Mouse (Mus musculus): ENCODE results near the gene Uggt1.

Gene Uggt1

DNA sequence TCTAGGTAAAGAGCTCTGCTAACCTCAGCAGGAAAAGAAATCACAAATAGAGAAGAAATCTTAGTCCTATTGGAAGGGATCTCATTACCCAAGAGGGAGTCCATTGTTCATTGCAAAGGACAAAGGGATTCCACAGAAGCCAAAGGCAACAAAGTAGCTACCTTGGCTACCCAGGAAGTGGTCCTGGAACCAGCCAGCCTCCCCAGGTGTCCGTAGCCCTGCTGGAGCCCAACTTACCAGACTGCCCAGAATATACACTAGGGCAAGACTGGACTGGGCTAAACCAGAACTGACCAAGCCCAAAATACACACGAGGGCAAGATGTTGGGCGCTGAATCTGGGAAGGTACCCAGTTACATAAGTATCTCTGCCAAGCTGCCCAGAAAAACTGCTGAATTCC lies 129.7 kb downstream of the Uggt1 start:
- DNase-seq (ENCODE audit: low read depth): no peak

DNA sequence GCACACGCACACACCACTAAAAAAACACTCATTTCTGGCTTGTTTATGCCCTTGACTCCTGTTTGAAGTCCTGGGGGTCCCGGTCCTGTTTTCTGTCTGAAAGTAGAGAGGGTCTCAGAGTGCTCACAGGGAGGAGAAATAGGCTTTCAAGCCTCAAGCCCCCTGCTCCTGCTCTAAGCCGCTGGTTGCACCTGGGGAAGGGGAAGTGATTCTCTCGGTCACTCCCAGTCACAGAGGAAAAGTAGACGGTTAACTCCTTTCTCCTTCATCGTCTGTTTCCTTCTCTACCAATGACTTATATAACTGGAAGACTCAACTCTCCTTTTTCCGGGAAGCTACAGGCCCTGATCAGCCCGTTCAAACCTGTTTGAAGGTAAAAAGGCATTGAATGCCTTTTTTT lies 130.8 kb downstream of the Uggt1 start:
- DNase-seq (ENCODE audit: low read depth): no peak

DNA sequence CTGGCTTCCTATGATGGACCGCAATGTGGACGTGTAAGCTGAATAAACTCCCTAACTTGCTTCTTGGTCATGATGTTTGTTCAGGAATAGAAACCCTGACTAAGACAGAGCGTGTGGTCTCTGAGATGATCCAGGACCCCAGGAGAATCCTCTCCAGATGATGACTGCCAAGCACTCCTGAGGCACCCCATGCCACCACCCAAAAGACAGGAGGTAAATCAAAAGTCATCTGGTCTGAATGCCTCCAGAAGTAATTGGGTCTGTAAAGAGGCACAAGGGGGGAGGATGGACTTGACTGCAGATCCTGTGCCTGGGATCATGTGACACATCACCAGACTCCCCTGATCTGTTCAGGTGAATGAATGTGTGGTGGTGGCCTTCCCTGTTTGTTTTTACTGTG lies 131.9 kb downstream of the Uggt1 start:
- no peak for DNase-seq (ENCODE audit: low read depth)

DNA sequence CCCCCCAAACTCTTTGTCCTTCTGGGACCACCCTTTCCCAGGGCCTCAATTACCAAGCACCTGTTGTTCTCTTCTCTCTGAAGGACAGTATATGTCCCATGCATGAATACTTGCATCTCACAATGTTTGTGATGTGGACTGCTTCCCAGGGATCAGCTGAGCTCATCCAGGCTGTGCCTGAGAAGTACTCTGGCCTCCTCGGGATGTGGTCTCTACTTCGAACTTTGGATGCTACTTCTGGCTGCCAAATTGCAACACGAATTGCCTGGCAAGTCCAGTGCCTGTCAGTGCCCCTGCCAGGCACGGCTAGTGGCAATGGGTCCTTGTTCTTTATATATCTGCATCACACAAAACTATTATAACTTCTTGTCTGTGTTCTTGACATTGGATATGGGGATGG lies 134.5 kb downstream of the Uggt1 start:
- no peak for DNase-seq (ENCODE audit: low read depth)

DNA sequence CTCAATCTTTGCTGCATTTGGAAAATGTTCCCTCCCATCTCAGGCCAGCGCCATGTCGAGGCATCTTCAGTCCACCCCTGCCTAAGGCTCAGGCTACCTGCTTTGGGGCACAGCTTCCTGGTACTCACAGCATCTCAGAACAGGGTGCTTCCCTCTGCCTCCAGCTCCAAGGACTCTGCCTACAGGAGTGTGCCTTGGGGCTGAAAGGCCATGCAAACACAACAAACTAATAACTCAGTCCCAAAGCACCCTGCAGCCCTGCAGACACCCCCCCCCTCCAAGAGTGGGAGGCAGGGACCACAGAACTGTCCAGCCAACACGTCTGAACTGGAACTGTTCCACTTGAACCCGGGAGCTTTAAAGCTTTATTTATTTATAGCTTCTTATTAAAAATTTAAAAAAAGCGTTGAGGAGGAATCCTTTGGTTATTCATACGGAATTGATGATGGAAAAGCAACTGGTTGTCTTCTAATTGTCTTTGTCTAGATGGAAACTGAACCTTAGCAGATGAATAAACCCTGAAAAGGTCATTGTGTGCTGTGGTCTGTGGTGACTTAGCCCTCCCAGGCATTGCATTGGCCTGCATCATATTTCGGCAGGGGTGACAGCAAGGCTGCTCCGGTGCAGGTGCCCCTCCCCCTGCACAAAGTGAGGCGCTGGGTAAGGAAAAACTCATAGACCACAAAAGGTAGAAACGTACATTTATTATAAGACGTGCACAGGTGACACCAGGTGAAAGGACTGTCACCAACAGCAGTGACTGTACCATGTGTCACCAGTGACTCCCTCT lies 138.4 kb downstream of the Uggt1 start:
- no peak for DNase-seq (ENCODE audit: low read depth)

DNA sequence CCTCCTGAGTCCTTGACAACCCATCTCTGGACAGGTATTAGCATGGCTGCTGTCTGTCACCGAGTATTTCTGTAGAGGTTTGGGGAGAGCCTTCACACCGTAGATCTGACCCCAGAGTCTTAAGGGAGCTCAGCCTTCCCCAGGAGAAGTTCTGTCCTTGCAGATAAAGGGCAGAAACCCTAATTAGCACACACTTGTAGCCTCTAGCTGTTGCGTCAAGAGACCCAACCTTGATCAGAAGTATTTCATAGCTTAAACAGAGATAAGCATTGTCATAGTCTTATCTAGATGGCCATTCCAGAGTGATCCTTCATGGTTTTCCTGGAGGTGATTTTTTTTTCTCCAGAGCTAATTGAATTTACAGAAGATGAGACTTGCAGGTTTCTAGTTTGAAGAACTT lies 144.1 kb downstream of the Uggt1 start:
- DNase-seq (ENCODE audit: low read depth): no peak

DNA sequence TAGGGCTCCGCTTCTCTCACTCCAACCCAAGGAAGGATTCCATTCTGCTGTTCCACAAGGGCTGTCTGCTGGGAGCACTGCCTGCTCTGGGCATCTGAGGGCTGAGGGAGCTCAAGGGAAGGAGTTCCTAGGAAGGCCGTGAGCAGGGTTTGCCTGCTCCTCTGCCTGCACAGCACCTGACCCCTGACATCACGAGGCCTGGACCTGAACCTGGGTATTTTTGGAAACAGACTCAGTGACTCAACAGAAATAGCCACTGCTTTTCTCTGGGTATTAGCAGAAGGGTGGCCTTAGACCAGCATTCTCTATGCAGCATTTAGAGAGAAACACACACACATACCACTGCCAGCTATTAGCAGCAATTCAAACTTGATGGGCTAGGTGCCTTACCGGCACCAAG lies 146.1 kb downstream of the Uggt1 start:
- no peak for DNase-seq (ENCODE audit: low read depth)

DNA sequence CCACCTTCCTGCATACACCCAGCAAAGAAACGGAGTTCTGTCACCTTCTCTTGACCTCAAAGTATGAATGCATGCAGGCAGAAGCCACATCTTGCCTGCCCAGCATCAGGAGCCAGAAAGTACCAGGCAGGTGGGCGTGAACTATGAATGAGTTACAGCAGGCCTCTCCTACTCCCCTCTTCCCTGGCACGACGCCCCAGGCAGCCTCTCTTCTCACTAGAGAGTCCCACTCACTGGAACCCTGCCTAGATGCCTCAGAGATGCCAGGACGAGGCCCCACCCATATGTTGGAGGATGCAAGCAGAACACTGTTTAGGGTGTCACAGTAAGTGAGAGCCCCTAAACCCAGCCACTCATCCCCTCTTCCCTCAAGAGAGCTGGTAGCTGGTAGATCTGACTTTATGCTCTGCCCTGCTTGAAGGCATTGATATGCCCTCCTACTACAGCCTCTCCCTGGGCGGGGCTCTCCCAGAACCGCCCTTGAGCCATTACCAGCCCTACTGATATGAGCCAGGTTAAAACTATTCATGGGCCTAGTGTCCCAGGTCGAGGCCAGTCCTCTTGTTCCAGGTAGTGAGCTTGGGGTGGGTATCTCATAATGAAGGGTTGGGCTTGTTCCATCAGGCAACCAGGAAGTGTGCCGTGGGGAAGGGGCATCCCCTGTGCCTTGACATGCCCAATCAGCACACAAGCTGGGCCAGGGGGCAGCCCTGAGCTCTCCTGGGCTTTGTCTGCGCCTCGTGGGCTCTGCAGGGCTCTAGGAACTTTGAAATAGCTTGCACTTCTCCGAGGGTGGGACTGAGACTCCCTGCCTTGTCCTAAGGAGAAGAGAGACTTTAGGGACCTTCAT lies 148.9 kb downstream of the Uggt1 start:
- peak; percentile 68 for DNase-seq (ENCODE audit: low read depth)

DNA sequence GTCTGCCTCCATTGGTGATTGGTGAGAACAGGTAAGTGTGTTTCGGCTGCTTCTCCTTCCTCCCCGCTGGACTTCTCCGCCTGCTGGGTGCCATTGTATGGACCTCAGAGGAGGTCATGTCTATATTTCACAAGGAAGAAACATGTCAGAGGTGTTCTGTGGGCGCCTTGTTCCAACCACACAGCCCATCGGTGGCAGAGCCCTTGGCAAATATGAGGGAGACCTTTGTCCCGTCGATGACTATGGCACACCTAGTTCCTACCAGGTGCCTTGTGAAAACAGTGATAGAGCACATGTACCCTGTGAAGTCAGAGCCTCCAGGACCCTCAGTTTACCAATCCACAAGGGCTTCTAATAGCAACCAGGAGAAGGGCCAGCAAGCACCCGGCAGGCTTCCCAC lies 150.8 kb downstream of the Uggt1 start:
- no peak for DNase-seq (ENCODE audit: low read depth)

DNA sequence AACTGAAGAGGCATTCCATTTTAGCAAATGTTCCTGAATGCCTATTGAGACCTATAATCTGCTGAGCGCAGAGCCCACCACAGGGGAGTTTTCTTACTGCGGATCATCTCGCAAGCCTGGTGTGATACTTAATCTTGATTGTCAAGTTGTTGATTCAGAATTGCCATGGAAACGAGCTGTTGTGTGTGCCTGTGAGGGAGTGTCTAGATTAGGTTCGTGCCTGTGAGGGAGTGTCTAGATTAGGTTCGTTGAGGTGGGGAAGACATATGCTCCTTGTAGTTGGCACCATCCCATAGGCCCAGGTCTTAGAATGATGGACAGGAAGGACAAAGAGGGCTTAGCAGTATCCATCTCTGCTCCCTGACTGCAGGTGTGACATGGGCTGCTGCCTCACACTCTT lies 153.3 kb downstream of the Uggt1 start:
- peak; percentile 95 for DNase-seq (ENCODE audit: low read depth)

DNA sequence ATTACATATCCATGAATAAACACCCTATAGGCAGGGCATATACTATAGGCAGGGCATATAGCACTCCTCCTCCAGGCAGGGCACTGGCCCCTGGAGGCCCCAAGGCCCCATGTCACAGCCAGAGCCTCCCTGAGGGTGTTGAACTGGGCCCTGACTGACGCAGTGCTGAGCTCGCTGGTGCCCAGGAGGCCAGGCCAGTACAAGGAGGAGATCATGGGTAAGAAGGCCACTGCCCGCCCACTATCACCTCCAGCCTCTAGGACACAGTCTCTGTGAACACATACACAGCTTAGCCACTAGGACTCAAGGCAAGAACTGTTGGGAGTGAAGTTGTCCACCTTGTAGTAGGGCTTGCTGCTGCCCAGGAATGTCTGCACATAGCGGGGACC lies 153.8 kb downstream of the Uggt1 start:
- DNase-seq (ENCODE audit: low read depth): peak; percentile 57
